Mouse (Mus musculus): ENCODE data around the gene B4galnt2.

GRCm38 (mm10) chr11:95959152-95959551 is 44.5 kb upstream of the B4galnt2 start:
- TF ChIP-seq MAFK (IDR thresholded peaks at IDR 0.05; ENCODE audit: insufficient read depth, low read depth, low read length), result no peak
- TF ChIP-seq HCFC1 (IDR thresholded peaks at IDR 0.05; ENCODE audit: borderline replicate concordance, insufficient read depth, low read length), result no peak
- no peak for TF ChIP-seq CHD2 (IDR thresholded peaks at IDR 0.05; ENCODE audit: low read depth, low read length)
- no peak for TF ChIP-seq ZC3H11A (IDR thresholded peaks at IDR 0.05; ENCODE audit: borderline replicate concordance, low read depth, low read length)

Measured in ES-E14 (cell line).